Mouse (Mus musculus) small intestine, adult 2 months (tissue): Measurements from ENCODE around the gene Ptdss2.

Experiments
- CTCF ChIP-seq: fragments of 200-500 bp; IDR thresholded peaks from 2 replicates; pipeline ENCODE4 v1.5.1; 2012; ENCODE audit warnings: low read depth, mild to moderate bottlenecking, control low read depth, inconsistent platforms, low read length, moderate library complexity, mixed read lengths; ENCODE audit not compliant: insufficient replicate concordance, insufficient read length; ENCODE audit errors: extremely low read depth
- POLR2A ChIP-seq: fragments of 200-500 bp; IDR thresholded peaks from 2 replicates; pipeline ENCODE4 v1.6.1; 2012; ENCODE audit warnings: low read depth, mild to moderate bottlenecking, control low read depth, inconsistent platforms, low read length, moderate library complexity

DNA sequence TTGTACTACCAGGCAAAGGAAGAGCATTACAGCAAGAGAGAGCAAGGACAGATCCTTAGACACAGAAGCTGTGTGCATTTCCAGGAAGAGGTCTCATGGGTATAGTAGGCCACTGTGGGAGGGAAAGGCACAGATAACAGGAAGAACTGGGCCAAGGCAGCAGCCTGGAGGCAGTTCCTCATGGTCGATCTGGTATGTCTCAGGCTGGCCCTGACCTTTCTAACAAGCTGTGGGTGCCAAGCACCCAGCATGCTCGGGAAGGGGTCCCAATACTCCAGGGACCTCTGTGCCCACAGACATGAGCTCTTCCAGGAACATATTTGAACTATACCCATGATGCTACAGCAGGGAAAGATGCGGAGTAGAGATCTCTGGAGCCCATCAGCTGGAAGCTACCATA lies 82.4 kb downstream of the Ptdss2 start:
- TF ChIP-seq POLR2A: no peak
- no peak for TF ChIP-seq CTCF
